Mouse (Mus musculus) gastrocnemius, postnatal 10 days (tissue): ENCODE data around the gene Gtpbp4. TPM values are rescaled to one million over a fixed set of nuclear protein-coding genes. Genes with fewer than 3 reads are reported as not detected.
"Not testable (repeated sequence)": the region's sequence is repeated elsewhere in the genome, so short reads cannot be mapped to it uniquely, and the experiment has no call there.

ENCODE experiments used
- DNase-seq: peaks from one replicate; pipeline ENCODE4 v3.0.0; 2021; ENCODE audit warnings: mixed read lengths
- microRNA-seq, 2 experiments: library from miRNA; unstranded; fragments of <30 nt; microRNA quantifications; one replicate each; pipeline ENCODE4 v1.2.0; 2021
- total RNA-seq, 2 experiments: library from RNA; stranded (reverse); gene quantifications; 2 replicates each; pipeline ENCODE4 v1.2.3; 2021

The Gtpbp4 gene
- total RNA-seq, 2 experiments from 2014 or later, result 41.3 to 44.0 TPM

- no peak for DNase-seq
Observed at GRCm38 (mm10) chr13:8972972-8973371, 22.9 kb downstream of the Gtpbp4 start.

GRCm38 (mm10) chr13:8972369-8972768 lies 23.5 kb downstream of the Gtpbp4 start:
- no peak for DNase-seq

GRCm38 (mm10) chr13:8967742-8968141 lies 28.1 kb downstream of the Gtpbp4 start:
- no peak for DNase-seq

- DNase-seq, result no peak
Observed at GRCm38 (mm10) chr13:8965224-8965623, 30.7 kb downstream of the Gtpbp4 start.

GRCm38 (mm10) chr13:8962266-8962665 lies 33.6 kb downstream of the Gtpbp4 start:
- not testable (repeated sequence) for DNase-seq

- not testable (repeated sequence) for DNase-seq
Observed at GRCm38 (mm10) chr13:8961128-8961888, 34.6 kb downstream of the Gtpbp4 start.

GRCm38 (mm10) chr13:8959554-8959953 lies 36.3 kb downstream of the Gtpbp4 start:
- not testable (repeated sequence) for DNase-seq

- not testable (repeated sequence) for DNase-seq
Observed at GRCm38 (mm10) chr13:8959058-8959457, 36.8 kb downstream of the Gtpbp4 start.

- DNase-seq, result not testable (repeated sequence)
Observed at GRCm38 (mm10) chr13:8956873-8957272, 39.0 kb downstream of the Gtpbp4 start.

- not testable (repeated sequence) for DNase-seq
Observed at GRCm38 (mm10) chr13:8955127-8955526, 40.8 kb downstream of the Gtpbp4 start.

- not testable (repeated sequence) for DNase-seq
Observed at GRCm38 (mm10) chr13:8952563-8952962, 43.3 kb downstream of the Gtpbp4 start, which contains the start of gene Idi2. Gene Idi2 (plus strand): TSS chr13:8952863.

- not testable (repeated sequence) for DNase-seq
Observed at GRCm38 (mm10) chr13:8948131-8948530, 47.8 kb downstream of the Gtpbp4 start, which contains the start of gene Gm9745. Gene Gm9745 (minus strand): TSS chr13:8948231.

- DNase-seq, result not testable (repeated sequence)
Observed at GRCm38 (mm10) chr13:8943828-8944227, 52.1 kb downstream of the Gtpbp4 start.

GRCm38 (mm10) chr13:8941701-8942100 lies 54.2 kb downstream of the Gtpbp4 start:
- not testable (repeated sequence) for DNase-seq

GRCm38 (mm10) chr13:8941110-8941509 lies 54.8 kb downstream of the Gtpbp4 start:
- not testable (repeated sequence) for DNase-seq

- DNase-seq, result not testable (repeated sequence)
Observed at GRCm38 (mm10) chr13:8937611-8938140, 58.2 kb downstream of the Gtpbp4 start.

GRCm38 (mm10) chr13:8933499-8933898 lies 62.4 kb downstream of the Gtpbp4 start:
- DNase-seq, result no peak

Small RNA genes within 50 kb of the gene (microRNA-seq; reads per million reads assigned to microRNA genes)
- 0 reads per million in 2 experiments for gene Gm22750

Other genes starting within 250 kb of the Gtpbp4 start
- 10 to 100 TPM; 30.5 to 31.0 TPM for gene Wdr37, start 124.2 kb downstream of the Gtpbp4 start, total RNA-seq
- 10 to 100 TPM; 10.2 to 12.0 TPM for gene Idi1, start 110.6 kb downstream of the Gtpbp4 start, total RNA-seq
- gene Gm9745, start 47.9 kb downstream of the Gtpbp4 start, total RNA-seq, result not detected
- not detected for gene Idi2, start 43.2 kb downstream of the Gtpbp4 start, total RNA-seq
- gene Larp4b, start 97.8 kb upstream of the Gtpbp4 start, total RNA-seq, result 10 to 100 TPM; 62.1 to 68.2 TPM